Mouse (Mus musculus): ENCODE results near the gene Actc1. TPM values are rescaled to one million over a fixed set of nuclear protein-coding genes. Genes with fewer than 3 reads are reported as not detected.

Actc1 gene
- total RNA-seq, 2 experiments from 2014 or later, result 11,974 to 14,041 TPM

Other genes with a start within 250 kb of the Actc1 start
- not detected for gene Scg5, start 224.4 kb downstream of the Actc1 start, total RNA-seq (2021)
- gene Arhgap11a, start 204.9 kb downstream of the Actc1 start, total RNA-seq (2021), result 1 to 10 TPM; 2.0 to 2.5 TPM
- gene Gjd2, start 39.9 kb downstream of the Actc1 start, total RNA-seq (2021), result not detected
- gene Aqr, start 133.5 kb upstream of the Actc1 start, total RNA-seq (2021), result 10 to 100 TPM; 18.1 to 19.3 TPM
- 10 to 100 TPM; 14.6 to 16.3 TPM for gene Zfp770, start 147.9 kb upstream of the Actc1 start, total RNA-seq (2021)